Mouse (Mus musculus) lung, adult 2 months (tissue): ENCODE data around the gene Nfkbie. TPM values are rescaled to one million over a fixed set of nuclear protein-coding genes. Genes with fewer than 3 reads are reported as not detected.

Experiments used
- DNase-seq: peaks from one replicate; pipeline ENCODE4 v3.0.0; 2022
- H3K4me1 ChIP-seq: fragments of 200-500 bp; 2 replicates; pipeline ENCODE4 v1.6.1; 2011; ENCODE audit warnings: low read length; ENCODE audit not compliant: control insufficient read depth, insufficient read depth
- H3K4me3 ChIP-seq: fragments of 200-500 bp; replicated peaks from 2 replicates; pipeline ENCODE3; 2011; ENCODE audit warnings: low read depth, mild to moderate bottlenecking, control low read depth, low read length; ENCODE audit errors: extremely low read depth
- CTCF ChIP-seq: fragments of 200-500 bp; IDR thresholded peaks from 2 replicates; pipeline ENCODE4 v1.5.1; 2011; ENCODE audit warnings: mild to moderate bottlenecking, low read length, control low read depth; ENCODE audit not compliant: insufficient read depth
- POLR2A ChIP-seq: fragments of 200-500 bp; IDR thresholded peaks from 2 replicates; pipeline ENCODE4 v1.6.1; 2011; ENCODE audit warnings: low read depth, mild to moderate bottlenecking, control low read depth, low read length, borderline replicate concordance; ENCODE audit errors: extremely low read depth
- WGBS: fragments of 180-500 bp; shearing (Covaris S2); methylation state at CpG from one replicate; pipeline ENCODE4 v1.1.7; 2018; 5-methylcytosine and 5-hydroxymethylcytosine counted together
- polyA plus RNA-seq: library from polyadenylated mRNA; depleted of rRNA; stranded (reverse); fragments of >200 nt; gene quantifications from 2 replicates; pipeline ENCODE4 v1.2.3, GENCODE M21; 2012

The Nfkbie gene
- polyA plus RNA-seq, 1 experiment: 7.8 TPM

DNA sequence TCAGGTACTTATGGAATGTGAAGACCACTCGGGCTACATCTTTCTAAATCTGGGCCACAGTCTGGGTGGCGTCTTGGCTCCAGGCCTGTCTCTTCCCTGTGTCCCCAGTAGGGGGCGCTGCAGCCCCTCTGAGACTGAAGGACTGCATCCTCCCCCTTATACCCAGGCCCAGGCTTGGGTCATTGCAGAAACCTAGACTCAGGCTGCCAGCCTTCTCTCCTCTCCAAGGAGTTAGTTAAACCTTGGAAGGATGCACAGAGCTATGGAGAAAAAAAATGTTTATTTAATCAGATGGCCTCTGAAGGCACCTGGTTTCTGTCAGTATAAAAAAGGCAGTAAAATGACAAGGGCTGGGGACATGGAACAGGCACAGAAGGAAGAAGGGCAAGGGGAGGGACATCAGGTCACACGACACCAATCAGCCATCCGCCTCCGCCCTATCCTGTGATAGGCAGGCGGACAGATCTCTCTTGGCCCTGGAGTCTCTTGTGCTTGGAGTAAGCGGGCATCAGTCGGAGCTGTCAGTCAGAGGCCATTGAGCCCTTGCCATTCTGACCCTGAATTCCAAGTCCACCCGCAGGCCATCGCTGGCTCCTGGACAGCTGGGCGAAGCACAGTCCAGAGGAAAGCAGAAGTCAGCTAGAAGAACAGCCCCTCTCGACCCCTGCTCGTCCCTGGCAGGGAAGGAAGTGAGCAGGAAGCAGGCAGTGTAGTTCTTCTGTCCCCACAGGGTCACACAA is 29.6 kb downstream of the Nfkbie start:
- Histone ChIP-seq H3K4me3 (no peak overlapping the region), H3K4me1 (peaks cover 23% of the 10 kb centered on the region)
- 19% methylated on average over 14 of the region's 14 CpGs for WGBS
- DNase-seq: peak; percentile 60
- TF ChIP-seq POLR2A (peak; percentile 37; the same call in 1 of the 2 replicates), CTCF (peak; percentile 77)

DNA sequence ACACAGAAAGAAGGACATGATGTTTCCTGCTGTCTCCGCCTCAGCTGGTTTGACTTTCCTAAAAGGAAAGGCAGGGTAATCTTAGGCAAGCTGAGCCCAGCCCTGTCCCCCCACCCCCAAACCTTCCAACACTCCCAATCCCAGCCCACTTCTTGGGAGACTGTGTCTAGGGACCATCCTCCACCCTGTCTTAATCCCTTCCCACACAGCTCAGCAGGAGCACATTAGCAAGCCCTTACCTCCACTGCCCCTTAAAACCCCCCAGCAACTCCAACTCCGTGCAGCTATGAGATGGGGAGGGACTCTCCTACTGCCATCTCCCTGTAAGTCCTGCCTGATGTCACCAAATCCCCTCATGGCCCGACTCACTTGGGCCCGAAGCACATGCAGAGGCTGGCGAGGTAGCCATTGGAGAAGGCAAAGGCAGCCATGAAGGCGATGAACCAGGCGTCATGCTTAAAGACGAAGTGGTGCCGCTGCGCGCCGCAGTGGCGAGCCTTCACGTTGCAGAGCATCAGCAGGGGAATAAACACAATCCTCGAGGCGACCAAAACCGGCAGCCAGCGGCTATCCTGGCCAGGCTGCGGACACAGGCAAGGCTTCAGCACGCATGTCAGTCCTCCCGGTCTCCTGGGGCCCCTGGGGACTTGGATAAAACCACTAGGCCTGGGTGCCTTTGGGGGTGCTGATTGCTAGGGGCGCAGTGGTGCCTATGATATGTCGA is 30.4 kb downstream of the Nfkbie start:
- WGBS: 78% methylated on average over 23 of the region's 23 CpGs
- TF ChIP-seq CTCF (no peak), POLR2A (no peak)
- DNase-seq: no peak
- H3K4me1 ChIP-seq: peaks cover 26% of the 10 kb centered on the region
- H3K4me3 ChIP-seq: no peak overlapping the region

DNA sequence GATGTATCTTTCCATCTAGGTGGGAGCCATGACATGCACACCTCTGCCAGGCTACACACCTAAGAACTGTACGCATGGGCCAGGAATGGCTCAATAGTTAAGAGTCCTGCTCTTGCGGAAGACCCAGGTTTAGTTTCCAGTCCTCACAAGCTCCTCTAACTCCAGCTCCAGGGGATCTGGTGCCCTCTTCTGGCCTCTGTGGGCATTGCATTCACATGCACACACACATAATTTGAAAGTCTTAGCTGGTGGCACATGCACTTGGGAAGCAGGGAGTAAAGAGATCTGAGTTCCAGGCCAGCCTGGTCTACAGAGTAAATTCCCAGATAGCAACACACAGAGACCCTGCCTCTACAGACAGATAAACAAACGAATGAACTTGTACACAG is 30.9 kb downstream of the Nfkbie start:
- H3K4me1 ChIP-seq: peaks cover 28% of the 10 kb centered on the region
- H3K4me3 ChIP-seq: no peak overlapping the region
- no peak for TF ChIP-seq CTCF
- TF ChIP-seq POLR2A: no peak
- no peak for DNase-seq
- 93% methylated on average over 3 of the region's 3 CpGs for WGBS

DNA sequence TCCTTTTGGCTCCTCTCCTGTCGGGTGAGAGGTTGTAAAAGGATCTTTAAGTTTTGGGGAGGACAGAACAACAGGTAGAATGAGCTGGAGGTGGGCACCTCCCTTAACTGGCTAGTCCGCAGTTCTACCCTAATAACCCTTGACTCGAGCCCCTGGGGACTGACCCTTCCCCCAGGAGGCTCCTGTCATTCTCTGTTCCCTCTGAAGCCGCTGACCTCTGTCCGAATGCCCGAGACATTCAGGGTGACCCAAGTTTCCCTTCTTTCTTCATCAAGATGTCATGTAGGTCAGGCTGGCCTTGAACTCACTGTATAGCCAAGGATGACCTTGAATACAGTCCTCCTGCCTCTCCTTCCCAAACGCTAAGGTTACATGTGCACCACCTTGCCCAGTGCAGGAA is 32.9 kb downstream of the Nfkbie start:
- DNase-seq: no peak
- H3K4me1 ChIP-seq: peaks cover 39% of the 10 kb centered on the region
- no peak overlapping the region for H3K4me3 ChIP-seq
- TF ChIP-seq CTCF (no peak), POLR2A (no peak)
- 84% methylated on average over 7 of the region's 7 CpGs for WGBS

DNA sequence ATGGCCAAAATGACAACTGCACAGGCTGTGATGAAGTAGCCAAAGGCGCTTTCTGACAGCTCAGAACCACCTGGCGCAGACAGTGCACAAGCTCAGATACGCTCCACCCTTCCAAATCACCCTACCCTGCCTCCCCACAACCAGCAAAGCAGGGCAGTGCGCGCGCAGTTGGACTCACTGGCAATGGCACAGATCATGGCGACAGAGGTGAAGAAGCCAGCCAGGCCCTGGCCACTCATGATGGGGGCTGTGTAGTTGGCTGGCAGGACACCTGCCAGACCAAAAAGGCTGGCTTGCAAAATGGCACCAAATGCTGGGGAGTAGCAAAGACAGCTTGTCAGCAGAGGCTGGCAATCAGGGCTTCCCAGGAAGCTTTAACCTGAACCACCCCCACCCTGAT is 33.7 kb downstream of the Nfkbie start:
- Histone ChIP-seq H3K4me1 (peaks cover 41% of the 10 kb centered on the region), H3K4me3 (no peak overlapping the region)
- 95% methylated on average over 7 of the region's 7 CpGs for WGBS
- DNase-seq: no peak
- no peak for TF ChIP-seq CTCF
- TF ChIP-seq POLR2A: no peak

DNA sequence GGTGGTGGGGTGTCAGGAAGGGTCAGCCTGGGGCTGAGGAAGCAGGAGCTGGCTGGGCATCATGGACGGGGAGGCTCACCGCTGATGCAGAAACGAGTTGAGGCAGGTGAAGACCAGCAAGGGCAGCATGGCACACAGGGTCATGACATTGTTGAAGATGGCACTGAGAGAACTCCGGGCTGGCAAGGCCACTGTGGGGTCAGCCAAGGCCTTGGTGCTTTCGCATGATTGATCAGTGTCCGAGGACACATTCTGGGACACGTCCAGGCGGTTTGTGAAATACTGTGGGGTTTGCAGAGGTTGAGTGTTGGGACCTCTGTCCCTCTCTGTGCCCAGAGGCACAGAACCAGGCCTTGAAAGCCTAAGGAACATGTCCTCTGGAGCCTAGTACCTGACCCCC is 34.3 kb downstream of the Nfkbie start:
- TF ChIP-seq CTCF: no peak
- TF ChIP-seq POLR2A: no peak
- WGBS: 89% methylated on average over 8 of the region's 8 CpGs
- H3K4me3 ChIP-seq: no peak overlapping the region
- peaks cover 36% of the 10 kb centered on the region for H3K4me1 ChIP-seq
- no peak for DNase-seq

DNA sequence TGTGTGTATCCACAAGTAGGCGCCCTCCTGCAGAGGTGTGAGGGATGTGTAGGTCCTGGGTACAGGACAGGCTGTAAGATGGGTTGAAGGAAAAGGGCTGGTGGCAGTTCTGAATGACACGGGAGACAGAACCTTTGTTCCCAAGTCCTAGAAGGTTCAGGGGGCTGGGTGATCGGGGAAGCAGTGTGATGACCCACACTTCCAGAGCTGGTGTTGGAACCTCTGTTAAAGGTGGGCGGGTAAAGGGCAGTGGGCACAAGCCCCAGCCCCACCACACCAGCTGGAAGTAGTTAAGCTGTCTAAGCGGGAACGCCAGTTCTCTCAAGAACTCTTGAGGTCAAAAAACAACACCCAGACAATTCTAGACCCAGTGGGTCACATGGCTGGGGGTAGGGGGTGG is 34.9 kb downstream of the Nfkbie start:
- no peak for DNase-seq
- Histone ChIP-seq H3K4me3 (no peak overlapping the region), H3K4me1 (peaks cover 33% of the 10 kb centered on the region)
- WGBS: 75% methylated on average over 6 of the region's 6 CpGs
- TF ChIP-seq CTCF (no peak), POLR2A (no peak)

DNA sequence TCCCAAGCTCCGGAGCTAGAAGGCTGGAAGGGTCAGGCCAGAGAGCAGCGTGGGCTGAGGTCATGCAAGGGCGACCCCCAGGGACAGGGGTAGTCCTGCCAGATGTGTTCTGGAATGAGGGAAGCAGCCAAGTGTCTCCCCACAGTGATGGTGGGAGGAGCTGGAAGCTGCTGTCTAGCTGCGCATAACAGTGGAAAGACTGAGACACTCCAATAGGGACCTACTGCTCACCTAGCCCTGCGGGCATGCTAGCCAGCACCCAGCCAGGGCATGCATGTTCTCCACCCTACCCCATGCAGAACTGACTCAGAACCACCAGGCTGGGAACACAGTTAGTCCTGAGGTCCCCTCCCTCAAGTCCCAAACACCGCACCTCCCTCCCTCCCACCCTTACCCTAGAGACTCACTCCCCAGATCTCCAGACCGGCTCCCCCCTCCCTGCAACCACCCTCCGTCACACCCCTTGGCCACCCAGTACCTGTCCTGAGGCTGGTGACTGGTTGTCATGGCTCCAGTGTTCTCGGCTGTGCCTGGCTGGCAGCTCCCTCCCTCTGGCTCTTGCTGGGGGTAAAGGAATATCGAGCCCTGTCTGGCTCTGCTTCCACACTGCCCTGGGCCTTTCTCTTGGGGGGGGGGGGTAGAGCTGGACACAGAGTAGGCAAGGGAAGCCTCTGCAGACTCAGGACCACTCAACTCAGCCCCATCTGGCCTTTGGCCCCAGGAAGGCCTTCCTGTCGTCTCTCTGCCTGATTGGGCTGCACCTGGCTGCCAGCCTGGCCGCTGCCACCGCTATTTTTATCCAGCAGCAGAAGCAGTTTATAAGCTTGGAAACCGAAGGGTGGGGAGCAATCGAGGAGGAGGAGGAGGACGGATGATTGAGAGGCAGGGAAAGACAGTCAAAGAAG is 36.5 kb downstream of the Nfkbie start:
- no peak for DNase-seq
- 40% methylated on average over 16 of the region's 16 CpGs for WGBS
- peak overlapping the region; percentile 6 for H3K4me3 ChIP-seq
- H3K4me1 ChIP-seq: peaks cover 38% of the 10 kb centered on the region
- TF ChIP-seq CTCF (no peak), POLR2A (0 out of 2 replicates have a peak, but pooled peaks have one; percentile 22)
